Mouse (Mus musculus) G1E-ER4 (cell line): ENCODE measurements around the gene Fancf. TPM values are rescaled to one million over a fixed set of nuclear protein-coding genes. Genes with fewer than 3 reads are reported as not detected.

Experiments
- GATA1 ChIP-seq: IDR thresholded peaks from one replicate; pipeline ENCODE4 v1.8.0; 2012; ENCODE audit warnings: low read length, inconsistent platforms
- polyA plus RNA-seq: library from polyadenylated mRNA; stranded (reverse); fragments of >175 nt; gene quantifications from 2 replicates; pipeline ENCODE4 v1.2.3, GENCODE M21; 2012

Gene Fancf
- 19.1 and 24.4 TPM in 2 replicates for polyA plus RNA-seq

DNA sequence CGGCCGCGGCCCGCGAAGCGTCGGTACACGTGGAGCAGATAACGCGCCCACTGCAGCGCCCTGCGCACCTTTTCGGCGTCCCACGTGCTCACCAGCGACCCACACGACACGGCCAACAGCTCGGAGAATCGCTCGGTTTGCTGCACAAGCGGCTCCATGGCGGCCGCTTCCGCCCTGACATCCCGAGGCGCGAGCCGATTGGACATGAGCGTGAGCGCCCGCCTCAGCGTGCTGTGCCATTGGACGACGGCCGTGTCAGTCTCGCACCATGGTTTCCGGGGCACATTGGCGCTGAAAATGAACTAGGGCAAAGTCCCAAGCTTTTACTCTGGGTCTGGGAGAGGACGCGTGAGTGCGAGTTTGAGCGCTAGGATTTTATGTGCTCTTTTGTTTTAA lies at the start of gene Fancf:
Fancf (minus strand) TSS at position 171 of the 396 bp plus-strand sequence.
- TF ChIP-seq GATA1: no peak

DNA sequence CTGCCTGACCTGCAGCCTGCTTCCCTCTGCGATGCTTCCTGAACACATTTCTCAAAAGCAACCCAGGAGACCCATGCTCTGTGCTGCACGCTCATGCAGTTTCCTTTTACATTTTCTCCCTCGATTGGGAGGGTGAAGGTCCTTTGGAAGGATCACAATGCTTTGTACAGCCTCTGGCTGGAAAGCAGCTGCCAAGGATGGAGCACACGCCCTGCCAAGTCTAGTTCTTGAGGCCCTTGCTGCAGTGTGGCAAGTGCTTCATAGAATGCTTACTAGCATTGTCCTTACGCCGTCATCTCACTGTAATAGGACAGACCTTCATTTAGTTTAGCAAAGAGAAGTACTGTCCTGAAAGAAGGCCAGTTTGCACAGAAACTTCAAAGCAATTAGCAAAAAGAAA lies 37.0 kb upstream of the Fancf start:
- no peak for TF ChIP-seq GATA1

DNA sequence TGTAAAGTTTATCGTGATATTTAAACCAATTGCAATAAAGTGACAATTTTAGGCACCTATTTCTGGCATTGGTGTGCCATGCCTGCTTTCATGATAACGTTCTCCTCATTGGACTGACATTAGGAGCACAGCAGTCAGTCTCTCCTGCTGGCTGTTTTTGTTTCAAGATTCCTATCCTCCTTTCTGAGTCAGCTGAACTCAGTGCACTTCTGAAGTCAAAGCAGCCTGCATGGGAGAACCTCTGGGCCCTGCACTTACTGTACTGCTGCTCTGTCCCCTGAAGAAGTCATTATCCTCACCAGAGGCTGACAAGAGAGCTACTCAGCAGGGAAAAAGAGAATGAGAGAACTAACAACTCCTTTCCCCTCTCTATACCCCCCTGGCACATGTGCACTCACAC lies 32.9 kb upstream of the Fancf start:
- TF ChIP-seq GATA1: no peak

DNA sequence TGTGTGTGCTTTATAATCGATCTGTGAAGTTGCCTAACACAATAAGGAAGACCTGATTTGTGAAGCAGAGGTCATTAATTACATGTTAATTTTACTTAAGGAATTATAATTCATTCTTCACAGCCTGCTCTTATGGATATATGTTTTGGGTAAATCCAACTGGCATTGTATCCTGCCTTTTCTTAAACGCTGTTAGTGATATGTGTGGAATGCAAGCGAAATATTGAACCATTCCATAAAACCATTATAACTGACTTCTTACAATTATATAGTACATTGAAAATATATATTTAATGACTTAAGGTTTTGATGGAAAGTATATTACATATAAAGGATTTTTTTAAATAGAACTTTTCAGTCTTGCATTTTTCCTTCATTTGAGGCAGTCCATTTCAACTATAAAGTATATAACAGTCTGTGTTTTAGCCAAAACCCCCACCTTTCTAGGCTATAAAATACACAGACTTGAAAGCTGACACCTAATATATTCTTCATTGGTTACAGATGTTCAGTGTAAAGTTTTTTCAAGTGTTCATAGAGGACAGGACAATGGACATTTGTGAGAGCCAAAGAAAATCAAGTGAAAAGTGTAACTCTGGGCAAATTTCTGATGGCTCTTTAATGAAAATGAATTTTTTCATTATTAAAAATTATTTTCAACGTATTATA lies 32.2 kb upstream of the Fancf start:
- TF ChIP-seq GATA1: no peak

DNA sequence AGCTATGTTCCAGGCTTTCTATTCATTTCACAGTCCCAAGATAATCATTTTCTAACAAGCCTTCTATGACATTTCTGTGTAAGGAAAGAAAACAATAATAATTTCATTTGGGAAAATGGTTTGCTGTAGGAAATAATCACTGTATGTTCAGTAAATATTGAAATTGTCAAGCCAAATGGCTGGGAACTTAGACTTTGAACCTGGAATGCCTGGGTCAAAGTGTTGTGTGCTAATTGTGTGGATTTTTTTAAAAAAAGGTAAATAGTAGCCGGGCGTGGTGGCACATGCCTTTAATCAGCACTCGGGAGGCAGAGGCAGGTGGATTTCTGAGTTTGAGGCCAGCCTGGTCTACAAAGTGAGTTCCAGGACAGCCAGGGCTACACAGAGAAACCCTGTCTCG lies 30.9 kb upstream of the Fancf start:
- TF ChIP-seq GATA1: no peak

GRCm38 (mm10) chr7:51892224-51892965 lies 30.3 kb upstream of the Fancf start:
- TF ChIP-seq GATA1: no peak

- no peak for TF ChIP-seq GATA1
Observed at GRCm38 (mm10) chr7:51889601-51890000, 27.5 kb upstream of the Fancf start.

DNA sequence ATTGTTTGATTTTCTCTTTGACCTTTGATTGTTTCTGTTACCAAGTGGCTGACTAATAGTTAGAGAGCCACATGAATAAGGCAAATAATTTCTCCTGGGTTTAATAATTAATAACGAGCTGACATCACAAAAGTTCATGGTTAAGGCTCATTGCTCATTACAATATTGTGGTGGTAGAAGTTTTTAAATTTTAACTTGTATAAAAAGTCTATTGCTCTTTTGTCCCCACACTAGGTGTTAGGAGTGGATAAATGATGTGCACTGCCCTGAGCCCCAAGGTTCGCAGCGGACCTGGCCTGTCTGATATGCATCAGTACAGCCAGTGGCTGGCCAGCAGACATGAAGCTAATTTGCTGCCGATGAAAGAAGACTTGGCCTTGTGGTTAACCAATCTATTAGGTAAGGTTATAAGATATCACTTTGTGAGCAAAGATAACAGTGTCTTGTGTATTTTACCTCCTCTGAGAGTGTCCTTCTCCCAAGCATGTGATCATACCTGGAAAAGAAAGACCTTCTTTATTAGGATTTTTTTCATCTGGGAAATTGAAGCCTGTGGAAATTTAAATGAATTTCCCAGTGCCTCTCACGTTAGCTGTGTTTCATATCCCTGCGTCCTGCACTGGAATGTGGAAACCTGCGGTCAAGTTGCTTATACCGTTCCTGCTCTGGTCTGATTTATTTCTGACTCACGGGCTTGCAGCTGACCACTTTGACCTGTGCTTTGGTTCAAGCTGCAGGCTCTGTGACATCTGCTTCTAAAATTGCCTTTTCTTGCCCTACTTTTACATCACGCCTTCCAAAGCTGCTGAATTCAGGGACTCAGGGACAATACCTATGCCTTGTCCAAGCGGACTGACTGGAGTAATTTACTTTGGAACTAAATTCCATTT lies 25.9 kb upstream of the Fancf start:
- peak; percentile 44 for TF ChIP-seq GATA1

DNA sequence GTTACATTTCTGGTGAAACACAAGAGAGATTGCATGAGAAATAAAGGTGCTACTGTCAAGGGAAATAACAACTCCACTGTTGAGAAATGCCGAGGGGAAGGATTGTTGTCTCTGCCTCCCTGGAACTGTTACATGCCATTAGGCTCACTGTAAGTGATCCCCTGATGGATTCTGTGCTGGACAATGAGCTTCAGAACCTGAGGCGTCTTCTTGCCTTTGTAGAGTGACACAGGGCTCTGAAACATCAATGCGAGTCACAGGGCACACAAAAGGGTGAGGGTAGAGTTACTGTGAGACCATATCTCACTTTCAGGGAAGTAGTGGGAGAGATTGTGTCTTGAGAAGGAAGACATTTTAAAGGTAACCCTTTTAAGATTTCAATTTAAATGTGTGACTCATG lies 23.3 kb upstream of the Fancf start:
- TF ChIP-seq GATA1: no peak

GRCm38 (mm10) chr7:51880121-51880520 lies 18.1 kb upstream of the Fancf start:
- TF ChIP-seq GATA1: no peak

- no peak for TF ChIP-seq GATA1
Observed at GRCm38 (mm10) chr7:51879136-51879723, 17.2 kb upstream of the Fancf start.

DNA sequence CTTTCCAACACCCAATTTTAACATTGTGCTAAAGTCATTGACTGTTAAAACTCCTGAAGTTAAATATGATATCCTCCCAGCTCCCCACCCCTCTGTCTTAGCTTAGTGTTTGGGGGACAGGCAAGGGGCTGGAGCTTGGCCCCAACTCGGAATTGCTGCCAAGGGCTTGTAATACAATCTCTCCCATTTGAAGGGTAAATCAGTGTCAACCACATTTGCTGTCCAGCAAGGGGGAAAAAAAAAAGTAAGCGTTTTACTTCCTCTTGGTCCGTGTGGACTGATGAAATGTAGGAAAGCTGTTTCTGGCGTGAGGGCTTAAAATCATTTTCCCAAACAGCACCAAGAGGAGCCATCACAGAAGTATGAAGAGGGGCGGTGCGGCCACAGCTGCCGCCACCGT lies 16.7 kb upstream of the Fancf start:
- TF ChIP-seq GATA1: no peak

GRCm38 (mm10) chr7:51876316-51876715 lies 14.2 kb upstream of the Fancf start:
- no peak for TF ChIP-seq GATA1

GRCm38 (mm10) chr7:51872597-51872996 lies 10.5 kb upstream of the Fancf start:
- no peak for TF ChIP-seq GATA1

DNA sequence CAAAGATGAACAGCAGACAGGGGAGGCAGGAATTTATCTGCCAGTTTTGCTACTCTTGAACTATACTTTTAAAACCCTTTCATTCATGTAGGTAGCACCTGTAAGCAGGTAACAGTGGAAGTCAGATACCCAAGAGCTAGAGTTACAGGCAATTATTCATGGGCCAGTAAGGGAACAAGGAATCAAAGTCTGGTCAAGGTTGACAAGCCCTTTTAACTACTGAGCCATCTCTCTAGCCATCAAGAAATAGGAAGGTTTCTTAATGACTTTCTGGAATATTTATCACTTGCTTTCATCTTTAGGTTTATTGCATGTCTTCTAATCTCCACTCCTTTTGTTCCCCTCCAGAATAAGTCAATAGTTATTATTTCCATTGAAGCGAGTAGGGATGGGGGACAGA lies 10.0 kb upstream of the Fancf start:
- TF ChIP-seq GATA1: no peak

GRCm38 (mm10) chr7:51867983-51868382 lies 5.9 kb upstream of the Fancf start:
- TF ChIP-seq GATA1: no peak
